Mouse (Mus musculus): ENCODE results near the gene 4930470P17Rik.
"Not testable (repeated sequence)": the region's sequence is repeated elsewhere in the genome, so short reads cannot be mapped to it uniquely, and the experiment has no call there.

The 4930470P17Rik gene

GRCm38 (mm10) chr2:170601917-170602316 lies at the start of gene 4930470P17Rik:
Gene 4930470P17Rik, minus strand, starts transcription at chr2:170602017.
- no peak for DNase-seq (ENCODE audit: low spot score)

GRCm38 (mm10) chr2:170651483-170651882 lies 49.7 kb upstream of the 4930470P17Rik start:
- DNase-seq (ENCODE audit: low spot score): peak; percentile 73

- DNase-seq (ENCODE audit: low spot score): no peak
Observed at GRCm38 (mm10) chr2:170648542-170648941, 46.7 kb upstream of the 4930470P17Rik start.

GRCm38 (mm10) chr2:170646201-170646600 lies 44.4 kb upstream of the 4930470P17Rik start:
- peak; percentile 14 for DNase-seq (ENCODE audit: low spot score)

- no peak for DNase-seq (ENCODE audit: low spot score)
Observed at GRCm38 (mm10) chr2:170642338-170642806, 40.6 kb upstream of the 4930470P17Rik start.

GRCm38 (mm10) chr2:170640281-170640680 lies 38.5 kb upstream of the 4930470P17Rik start:
- no peak for DNase-seq (ENCODE audit: low spot score)

- DNase-seq (ENCODE audit: low spot score): no peak
Observed at GRCm38 (mm10) chr2:170638746-170639145, 36.9 kb upstream of the 4930470P17Rik start.

- DNase-seq (ENCODE audit: low spot score): no peak
Observed at GRCm38 (mm10) chr2:170632998-170633622, 31.3 kb upstream of the 4930470P17Rik start.

- no peak for DNase-seq (ENCODE audit: low spot score)
Observed at GRCm38 (mm10) chr2:170632386-170632785, 30.6 kb upstream of the 4930470P17Rik start.

- no peak for DNase-seq (ENCODE audit: low spot score)
Observed at GRCm38 (mm10) chr2:170631375-170631774, 29.6 kb upstream of the 4930470P17Rik start.

- no peak for DNase-seq (ENCODE audit: low spot score)
Observed at GRCm38 (mm10) chr2:170630553-170630952, 28.7 kb upstream of the 4930470P17Rik start.

GRCm38 (mm10) chr2:170627991-170628390 lies 26.2 kb upstream of the 4930470P17Rik start:
- DNase-seq (ENCODE audit: low spot score): not testable (repeated sequence)

GRCm38 (mm10) chr2:170624201-170624880 lies 22.5 kb upstream of the 4930470P17Rik start:
- DNase-seq (ENCODE audit: low spot score): not testable (repeated sequence)

GRCm38 (mm10) chr2:170622985-170623384 lies 21.2 kb upstream of the 4930470P17Rik start:
- DNase-seq (ENCODE audit: low spot score): no peak

- no peak for DNase-seq (ENCODE audit: low spot score)
Observed at GRCm38 (mm10) chr2:170618862-170619492, 17.2 kb upstream of the 4930470P17Rik start.

GRCm38 (mm10) chr2:170611794-170612193 lies 10.0 kb upstream of the 4930470P17Rik start:
- DNase-seq (ENCODE audit: low spot score): not testable (repeated sequence)

GRCm38 (mm10) chr2:170601171-170601570 lies 646 bp downstream of the 4930470P17Rik start:
- DNase-seq (ENCODE audit: low spot score): peak; percentile 64

- no peak for DNase-seq (ENCODE audit: low spot score)
Observed at GRCm38 (mm10) chr2:170597586-170597985, 4.2 kb downstream of the 4930470P17Rik start.

- no peak for DNase-seq (ENCODE audit: low spot score)
Observed at GRCm38 (mm10) chr2:170596726-170597125, 5.1 kb downstream of the 4930470P17Rik start.

- no peak for DNase-seq (ENCODE audit: low spot score)
Observed at GRCm38 (mm10) chr2:170592161-170592560, 9.7 kb downstream of the 4930470P17Rik start.

- DNase-seq (ENCODE audit: low spot score): no peak
Observed at GRCm38 (mm10) chr2:170588369-170588900, 13.4 kb downstream of the 4930470P17Rik start.

- DNase-seq (ENCODE audit: low spot score): no peak
Observed at GRCm38 (mm10) chr2:170584678-170585077, 17.1 kb downstream of the 4930470P17Rik start.

- DNase-seq (ENCODE audit: low spot score): no peak
Observed at GRCm38 (mm10) chr2:170579551-170579950, 22.3 kb downstream of the 4930470P17Rik start.

Data from testis, postnatal 14 days (tissue).